Mouse (Mus musculus): ENCODE results near the gene Tmem175. TPM values are rescaled to one million over a fixed set of nuclear protein-coding genes. Genes with fewer than 3 reads are reported as not detected.

Gene Tmem175
- total and polyA plus RNA-seq, 2 experiments from 2014 or later, result 12.3 to 24.5 TPM

GRCm38 (mm10) chr5:108658611-108659010 lies 29.0 kb downstream of the Tmem175 start:
- peaks cover 42% of the 10 kb centered on the region for H3K36me3 ChIP-seq (replicated peaks; ENCODE audit: control insufficient read depth, insufficient read depth, low read length)
- H3K9ac ChIP-seq (replicated peaks; ENCODE audit: low read depth, low read length), result no peak overlapping the region
- H3K27me3 ChIP-seq (ENCODE audit: control insufficient read depth, insufficient read depth, low read length), result 0 out of 2 replicates have a peak, but pooled peaks cover 3% of the 10 kb centered on the region
- H3K4me1 ChIP-seq (ENCODE audit: control insufficient read depth, insufficient read depth), result peaks cover 6% of the 10 kb centered on the region; the same call in 1 of the 2 replicates
- DNase-seq (ENCODE audit: low spot score), result no peak
- H3K9me3 ChIP-seq (replicated peaks; ENCODE audit: control insufficient read depth, low read length), result no peaks in the 10 kb centered on the region
- H3K4me3 ChIP-seq (ENCODE audit: low read depth, low read length), result no peak overlapping the region
- WGBS, result 100% methylated on average over 1 of the region's 1 CpGs
- TF ChIP-seq EP300 (IDR thresholded peaks at IDR 0.05; ENCODE audit: low read depth) (no peak), CTCF (IDR thresholded peaks at IDR 0.05; ENCODE audit: low read depth) (no peak)
- H3K4me2 ChIP-seq (ENCODE audit: low read depth, low read length), result no peak overlapping the region
- H3K27ac ChIP-seq (ENCODE audit: low read depth), result no peak overlapping the region
- ATAC-seq (ENCODE audit: insufficient read depth, low read depth), result no peak

DNA sequence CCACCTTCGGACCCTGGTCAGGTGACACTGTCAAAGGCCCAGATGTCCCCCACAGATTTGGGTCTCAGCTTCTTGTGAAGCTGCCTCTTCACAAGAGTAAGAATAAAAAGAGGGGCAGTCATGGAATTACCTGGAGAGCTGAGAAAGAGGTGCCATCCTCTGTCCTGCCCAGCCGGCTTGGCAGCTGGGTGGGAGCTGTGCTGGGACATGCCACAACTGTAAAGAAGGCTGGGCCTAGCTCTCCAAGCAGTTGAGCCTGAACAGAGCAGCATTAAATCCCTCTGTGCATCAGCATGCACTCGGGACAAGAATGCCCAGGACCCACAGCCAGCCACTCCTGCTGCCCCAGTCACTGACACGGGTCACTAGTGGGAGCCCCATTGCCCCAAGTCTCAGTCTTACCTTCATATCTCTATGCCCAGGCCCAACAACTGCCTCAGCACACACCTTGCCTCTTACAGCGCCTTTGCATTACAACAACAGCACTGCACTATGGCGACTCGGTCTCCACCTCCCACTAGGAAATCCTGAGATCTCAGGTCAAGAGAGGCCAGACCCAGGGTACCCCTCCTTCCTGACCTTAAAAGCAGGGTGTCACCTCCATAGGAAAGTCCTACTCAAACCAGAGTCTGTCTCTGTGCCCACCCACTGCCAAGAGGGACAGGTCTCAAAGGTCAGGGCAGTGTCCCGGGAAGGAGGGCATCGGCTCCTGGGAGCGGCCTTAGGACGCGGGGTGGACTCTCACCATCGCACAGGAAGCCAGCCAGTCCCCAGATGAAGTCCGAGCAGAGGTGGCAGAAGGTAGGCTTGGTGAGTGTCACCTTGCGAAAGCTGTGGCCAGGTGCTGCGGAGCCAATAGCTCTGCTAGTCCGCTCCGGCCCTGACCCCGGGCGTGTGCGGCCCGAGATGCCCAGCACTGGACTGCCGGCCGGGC lies 30.4 kb downstream of the Tmem175 start, which contains the start of gene Idua:
Idua (plus strand) TSS at position 634 of the 934 bp plus-strand sequence.
- Histone ChIP-seq H3K27me3 (ENCODE audit: control insufficient read depth, insufficient read depth, low read length) (0 out of 2 replicates have a peak, but pooled peaks cover 5% of the 10 kb centered on the region), H3K9me3 (replicated peaks; ENCODE audit: control insufficient read depth, low read length) (no peaks in the 10 kb centered on the region), H3K4me1 (ENCODE audit: control insufficient read depth, insufficient read depth) (peaks cover 6% of the 10 kb centered on the region; the same call in 1 of the 2 replicates), H3K9ac (replicated peaks; ENCODE audit: low read depth, low read length) (peak within 1 kb of the TSS; percentile 84), H3K4me2 (ENCODE audit: low read depth, low read length) (peak within 1 kb of the TSS; percentile 91), H3K36me3 (replicated peaks; ENCODE audit: control insufficient read depth, insufficient read depth, low read length) (peaks cover 29% of the 10 kb centered on the region), H3K4me3 (ENCODE audit: low read depth, low read length) (peak within 1 kb of the TSS; percentile 84), H3K27ac (ENCODE audit: low read depth) (peak within 1 kb of the TSS; percentile 10)
- DNase-seq (ENCODE audit: low spot score) (no peak), ATAC-seq (ENCODE audit: insufficient read depth, low read depth) (peak; percentile 39)
- 10% methylated on average over 24 of the region's 24 CpGs for WGBS
- TF ChIP-seq CTCF (IDR thresholded peaks at IDR 0.05; ENCODE audit: low read depth) (no peak), EP300 (IDR thresholded peaks at IDR 0.05; ENCODE audit: low read depth) (no peak)

DNA sequence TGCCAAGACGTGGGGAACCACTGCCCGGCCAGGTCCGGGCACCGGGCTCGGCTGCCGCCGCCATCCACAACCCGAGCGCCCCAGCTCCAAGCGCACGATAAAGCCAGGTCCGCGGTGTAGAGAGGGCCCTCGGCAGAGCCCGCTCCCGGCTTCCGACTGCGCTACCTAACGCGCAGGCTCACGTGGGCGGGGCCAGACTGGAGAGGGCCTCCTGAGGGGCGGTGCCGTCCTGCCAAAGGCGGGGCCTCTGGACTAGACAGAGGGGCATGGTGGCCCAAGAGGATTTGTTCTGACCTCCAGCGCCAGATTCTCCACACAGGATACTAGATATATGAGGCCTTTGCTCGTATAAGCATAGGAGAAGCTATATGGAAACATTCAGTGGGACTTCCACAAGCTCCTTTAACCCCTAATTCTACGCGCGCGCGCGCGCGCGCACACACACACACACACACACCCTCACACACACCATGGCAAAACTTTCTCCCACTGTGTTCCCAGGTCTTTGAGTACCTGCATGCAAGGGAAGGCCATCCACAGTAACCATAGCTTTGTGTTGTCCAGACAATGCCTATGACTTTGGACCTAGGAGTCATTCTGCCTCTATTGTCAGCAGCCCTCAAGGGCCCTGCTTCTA lies 31.2 kb downstream of the Tmem175 start:
- H3K9ac ChIP-seq (replicated peaks; ENCODE audit: low read depth, low read length), result peak overlapping the region; percentile 84
- H3K36me3 ChIP-seq (replicated peaks; ENCODE audit: control insufficient read depth, insufficient read depth, low read length), result peaks cover 21% of the 10 kb centered on the region; the same call in 1 of the 2 replicates
- H3K4me3 ChIP-seq (ENCODE audit: low read depth, low read length), result peak overlapping the region; percentile 84
- H3K4me2 ChIP-seq (ENCODE audit: low read depth, low read length), result peak overlapping the region; percentile 91
- WGBS, result 11% methylated on average over 36 of the region's 36 CpGs
- peak overlapping the region; percentile 10 for H3K27ac ChIP-seq (ENCODE audit: low read depth)
- H3K27me3 ChIP-seq (ENCODE audit: control insufficient read depth, insufficient read depth, low read length), result 0 out of 2 replicates have a peak, but pooled peaks cover 5% of the 10 kb centered on the region
- H3K9me3 ChIP-seq (replicated peaks; ENCODE audit: control insufficient read depth, low read length), result no peaks in the 10 kb centered on the region
- DNase-seq (ENCODE audit: low spot score) (peak; percentile 89), ATAC-seq (ENCODE audit: insufficient read depth, low read depth) (peak; percentile 100)
- H3K4me1 ChIP-seq (ENCODE audit: control insufficient read depth, insufficient read depth), result peaks cover 6% of the 10 kb centered on the region; the same call in 1 of the 2 replicates
- TF ChIP-seq EP300 (IDR thresholded peaks at IDR 0.05; ENCODE audit: low read depth), result no peak
- no peak for TF ChIP-seq CTCF (IDR thresholded peaks at IDR 0.05; ENCODE audit: low read depth)

GRCm38 (mm10) chr5:108662772-108663171 lies 33.2 kb downstream of the Tmem175 start:
- no peaks in the 10 kb centered on the region for H3K9me3 ChIP-seq (replicated peaks; ENCODE audit: control insufficient read depth, low read length)
- H3K27ac ChIP-seq (ENCODE audit: low read depth), result no peak overlapping the region
- H3K9ac ChIP-seq (replicated peaks; ENCODE audit: low read depth, low read length), result no peak overlapping the region
- H3K4me3 ChIP-seq (ENCODE audit: low read depth, low read length), result no peak overlapping the region
- 0 out of 2 replicates have a peak, but pooled peaks cover 5% of the 10 kb centered on the region for H3K27me3 ChIP-seq (ENCODE audit: control insufficient read depth, insufficient read depth, low read length)
- peaks cover 6% of the 10 kb centered on the region; the same call in 1 of the 2 replicates for H3K4me1 ChIP-seq (ENCODE audit: control insufficient read depth, insufficient read depth)
- WGBS, result 77% methylated on average over 4 of the region's 4 CpGs
- 0 out of 2 replicates have a peak, but pooled peaks cover 4% of the 10 kb centered on the region for H3K36me3 ChIP-seq (replicated peaks; ENCODE audit: control insufficient read depth, insufficient read depth, low read length)
- DNase-seq (ENCODE audit: low spot score) (no peak), ATAC-seq (ENCODE audit: insufficient read depth, low read depth) (no peak)
- no peak overlapping the region for H3K4me2 ChIP-seq (ENCODE audit: low read depth, low read length)
- no peak for TF ChIP-seq EP300 (IDR thresholded peaks at IDR 0.05; ENCODE audit: low read depth)
- no peak for TF ChIP-seq CTCF (IDR thresholded peaks at IDR 0.05; ENCODE audit: low read depth)

- ATAC-seq (ENCODE audit: insufficient read depth, low read depth) (no peak), DNase-seq (ENCODE audit: low spot score) (no peak)
- no peak overlapping the region for H3K4me3 ChIP-seq (ENCODE audit: low read depth, low read length)
- 38% methylated on average over 3 of the region's 3 CpGs for WGBS
- H3K27ac ChIP-seq (ENCODE audit: low read depth), result no peak overlapping the region
- 0 out of 2 replicates have a peak, but pooled peaks cover 5% of the 10 kb centered on the region for H3K27me3 ChIP-seq (ENCODE audit: control insufficient read depth, insufficient read depth, low read length)
- H3K4me1 ChIP-seq (ENCODE audit: control insufficient read depth, insufficient read depth), result peaks cover 16% of the 10 kb centered on the region; the same call in 1 of the 2 replicates
- no peak overlapping the region for H3K9ac ChIP-seq (replicated peaks; ENCODE audit: low read depth, low read length)
- TF ChIP-seq CTCF (IDR thresholded peaks at IDR 0.05; ENCODE audit: low read depth), result no peak
- TF ChIP-seq EP300 (IDR thresholded peaks at IDR 0.05; ENCODE audit: low read depth), result no peak
- no peaks in the 10 kb centered on the region for H3K9me3 ChIP-seq (replicated peaks; ENCODE audit: control insufficient read depth, low read length)
- H3K4me2 ChIP-seq (ENCODE audit: low read depth, low read length), result no peak overlapping the region
- no peaks in the 10 kb centered on the region for H3K36me3 ChIP-seq (replicated peaks; ENCODE audit: control insufficient read depth, insufficient read depth, low read length)
Observed at GRCm38 (mm10) chr5:108665066-108665465, 35.5 kb downstream of the Tmem175 start.
